Mouse (Mus musculus) CD4-positive helper T cell, adult 2 months (primary cell): Measurements from ENCODE around the gene Gm10837.

ENCODE experiments used
- DNase-seq: peaks from one replicate; pipeline ENCODE4 v3.0.0-alpha.2; 2012; ENCODE audit warnings: low read depth, missing footprints, low spot score

The Gm10837 gene

GRCm38 (mm10) chr14:122479461-122480109 lies 10.8 kb upstream of the Gm10837 start:
- DNase-seq, result no peak

GRCm38 (mm10) chr14:122480355-122480754 lies 10.0 kb upstream of the Gm10837 start:
- DNase-seq, result no peak

GRCm38 (mm10) chr14:122481181-122481580 lies 9.2 kb upstream of the Gm10837 start:
- DNase-seq, result no peak

GRCm38 (mm10) chr14:122482081-122483023 lies 8.0 kb upstream of the Gm10837 start:
- no peak for DNase-seq

- DNase-seq, result no peak
These were observed 7.4 kb upstream of the Gm10837 start for GRCm38 (mm10) chr14:122483024-122483385.

- DNase-seq, result no peak
These were observed 6.6 kb upstream of the Gm10837 start for GRCm38 (mm10) chr14:122483556-122484421.

GRCm38 (mm10) chr14:122484458-122484843 lies 5.9 kb upstream of the Gm10837 start:
- DNase-seq, result no peak

- DNase-seq, result no peak
These were observed 5.4 kb upstream of the Gm10837 start for GRCm38 (mm10) chr14:122484844-122485551.

- DNase-seq, result no peak
These were observed 4.7 kb upstream of the Gm10837 start for GRCm38 (mm10) chr14:122485635-122486181.

GRCm38 (mm10) chr14:122486611-122487010 lies 3.8 kb upstream of the Gm10837 start:
- DNase-seq, result no peak

- DNase-seq, result no peak
These were observed 3.0 kb upstream of the Gm10837 start for GRCm38 (mm10) chr14:122487366-122487765.

- no peak for DNase-seq
These were observed 1.3 kb upstream of the Gm10837 start for GRCm38 (mm10) chr14:122489041-122489440.

GRCm38 (mm10) chr14:122489686-122490414 lies 536 bp upstream of the Gm10837 start:
- no peak for DNase-seq

- no peak for DNase-seq
These were observed 1.1 kb downstream of the Gm10837 start for GRCm38 (mm10) chr14:122491521-122491920.

- DNase-seq, result no peak
These were observed 1.6 kb downstream of the Gm10837 start for GRCm38 (mm10) chr14:122492015-122492414.

GRCm38 (mm10) chr14:122509058-122509457 lies 18.7 kb downstream of the Gm10837 start:
- no peak for DNase-seq

GRCm38 (mm10) chr14:122511519-122511918 lies 21.1 kb downstream of the Gm10837 start:
- DNase-seq, result no peak

- DNase-seq, result no peak
These were observed 23.2 kb downstream of the Gm10837 start for GRCm38 (mm10) chr14:122513511-122514036.

GRCm38 (mm10) chr14:122528475-122528874 lies 38.1 kb downstream of the Gm10837 start:
- no peak for DNase-seq
